Mouse (Mus musculus) layer of hippocampus, adult 18-20 months (tissue): ENCODE data around the gene Kctd2. TPM values are rescaled to one million over a fixed set of nuclear protein-coding genes. Genes with fewer than 3 reads are reported as not detected.

ENCODE experiments used
- DNase-seq, 2 experiments: peaks; one replicate each; pipeline ENCODE4 v3.0.0; 2022; ENCODE audit warnings: low spot score in 2 of 2
- total RNA-seq, 2 experiments: library from RNA; stranded (reverse); gene quantifications; 2 replicates each; pipeline ENCODE4 v1.2.3; 2021

The Kctd2 gene
- total RNA-seq, 2 experiments from 2014 or later, result 81.5 to 82.2 TPM

DNA sequence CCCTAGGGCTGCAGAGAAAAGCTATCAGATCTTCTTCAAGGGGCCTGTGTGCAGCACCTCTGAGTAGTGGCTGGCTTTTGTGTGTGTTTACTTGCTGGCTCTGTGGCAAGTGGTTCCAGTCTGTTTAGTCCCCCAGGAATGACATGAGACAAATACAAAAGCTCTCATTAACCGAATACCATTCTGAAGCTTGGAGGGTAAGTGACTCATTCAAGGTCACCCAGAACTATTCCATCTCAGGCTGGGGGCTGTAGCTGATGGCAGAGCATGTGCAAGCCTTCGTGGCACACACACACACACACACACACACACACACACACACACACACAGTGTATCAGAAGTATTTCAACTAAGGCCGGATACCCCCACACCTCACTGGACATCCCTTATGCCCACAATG is 19.8 kb upstream of the Kctd2 start:
- no peak for DNase-seq

DNA sequence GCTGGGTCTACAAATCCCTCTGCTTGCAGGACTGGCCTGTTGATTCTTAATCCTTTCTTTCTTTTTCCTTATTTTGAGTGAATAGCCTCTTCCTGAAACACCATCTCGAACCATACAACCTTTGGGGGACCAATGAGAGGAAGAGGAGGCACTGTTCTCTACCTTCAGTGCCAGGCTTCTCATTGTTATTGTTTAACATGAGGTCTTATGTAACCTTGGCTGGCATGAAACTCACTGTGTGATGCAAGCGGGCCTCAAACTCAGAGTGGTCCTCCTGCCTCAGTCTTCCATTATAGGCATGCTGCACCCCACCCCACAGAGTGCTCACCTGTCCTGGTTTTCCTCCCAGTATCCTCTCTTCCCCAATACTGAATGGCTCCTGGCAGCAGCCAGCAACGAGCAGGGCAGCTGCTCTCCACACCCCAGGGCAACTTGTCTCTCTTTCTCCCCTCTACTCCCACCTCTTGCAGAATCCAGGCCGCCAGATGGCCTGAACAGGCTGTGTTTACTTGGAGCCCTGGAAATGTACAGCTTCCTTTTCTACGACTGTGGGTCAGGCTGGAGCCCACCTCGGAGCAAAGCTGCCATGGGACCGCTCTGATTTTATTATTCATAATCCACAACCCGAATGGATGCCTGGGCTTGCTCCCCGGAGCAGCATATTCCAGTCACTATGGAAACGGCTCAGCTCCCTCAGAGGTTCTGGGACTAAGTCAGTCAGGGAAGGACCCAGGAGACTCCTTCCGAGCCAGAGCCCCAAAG is 19.1 kb upstream of the Kctd2 start:
- DNase-seq, result peak; percentile 60 to 83

DNA sequence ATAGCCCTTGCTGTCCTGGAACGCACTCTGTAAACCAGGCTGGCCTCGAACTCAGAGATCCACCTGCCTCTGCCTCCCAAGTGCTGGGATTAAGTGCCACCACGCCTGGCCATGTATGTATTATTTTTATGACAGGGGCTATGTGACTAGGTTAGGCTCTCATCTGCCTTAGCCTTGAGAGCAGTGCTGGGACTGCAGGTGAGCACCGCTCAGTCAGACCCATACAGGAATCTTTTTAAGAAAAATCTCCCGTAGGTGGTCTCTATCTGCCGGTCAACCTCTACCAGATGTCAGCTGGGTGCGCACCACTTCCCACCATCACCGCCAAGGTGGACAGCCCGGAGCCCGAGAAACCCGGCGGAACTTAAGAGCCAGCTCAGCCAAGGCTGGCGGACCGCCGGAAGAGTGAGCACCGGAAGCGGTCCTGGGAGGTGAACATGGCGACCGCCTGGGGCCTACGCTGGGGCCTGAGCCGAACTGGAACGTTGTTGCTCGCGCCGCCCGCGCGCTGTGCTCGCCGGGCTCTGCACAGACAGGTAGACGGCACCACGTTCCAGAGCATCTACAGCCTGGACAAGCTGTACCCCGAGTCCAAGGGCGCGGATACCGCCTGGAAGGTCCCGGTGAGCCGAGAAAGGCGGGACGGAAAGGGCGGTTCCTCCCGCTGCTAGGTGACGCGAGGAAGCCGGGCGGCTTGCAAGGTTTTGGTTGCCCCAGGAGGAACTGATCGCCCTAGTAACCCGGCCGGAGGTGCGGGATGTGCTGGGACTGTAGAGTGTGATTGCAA is 16.4 kb upstream of the Kctd2 start, which contains the start of gene Mrpl58:
Gene Mrpl58 (plus strand): TSS at position 415 of the 787 bp plus-strand sequence.
- peak; percentile 82 to 89 for DNase-seq

DNA sequence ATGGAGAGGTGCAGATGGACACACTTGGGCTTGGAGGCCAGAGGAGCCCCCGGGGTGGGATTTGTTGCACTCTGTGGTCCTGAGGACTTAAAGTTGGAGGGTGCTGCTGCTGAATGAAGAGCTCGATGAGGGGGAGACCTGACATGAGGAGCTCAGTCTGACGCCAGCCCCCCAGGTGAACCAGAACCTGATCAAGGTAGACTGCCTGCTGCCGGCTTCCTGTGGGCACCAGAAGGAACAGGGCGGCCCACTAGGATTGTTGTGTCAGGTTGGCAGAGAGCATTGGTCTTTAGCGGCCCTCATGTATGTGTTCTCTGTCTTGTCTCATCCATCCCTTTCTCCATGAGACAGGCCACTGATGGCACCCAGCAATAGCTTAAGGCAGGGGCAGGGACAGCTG is 14.2 kb upstream of the Kctd2 start:
- no peak for DNase-seq

- DNase-seq, result peak in 1 of 2 experiments; percentile 36
These were observed 13.0 kb upstream of the Kctd2 start for GRCm38 (mm10) chr11:115406858-115407401.

DNA sequence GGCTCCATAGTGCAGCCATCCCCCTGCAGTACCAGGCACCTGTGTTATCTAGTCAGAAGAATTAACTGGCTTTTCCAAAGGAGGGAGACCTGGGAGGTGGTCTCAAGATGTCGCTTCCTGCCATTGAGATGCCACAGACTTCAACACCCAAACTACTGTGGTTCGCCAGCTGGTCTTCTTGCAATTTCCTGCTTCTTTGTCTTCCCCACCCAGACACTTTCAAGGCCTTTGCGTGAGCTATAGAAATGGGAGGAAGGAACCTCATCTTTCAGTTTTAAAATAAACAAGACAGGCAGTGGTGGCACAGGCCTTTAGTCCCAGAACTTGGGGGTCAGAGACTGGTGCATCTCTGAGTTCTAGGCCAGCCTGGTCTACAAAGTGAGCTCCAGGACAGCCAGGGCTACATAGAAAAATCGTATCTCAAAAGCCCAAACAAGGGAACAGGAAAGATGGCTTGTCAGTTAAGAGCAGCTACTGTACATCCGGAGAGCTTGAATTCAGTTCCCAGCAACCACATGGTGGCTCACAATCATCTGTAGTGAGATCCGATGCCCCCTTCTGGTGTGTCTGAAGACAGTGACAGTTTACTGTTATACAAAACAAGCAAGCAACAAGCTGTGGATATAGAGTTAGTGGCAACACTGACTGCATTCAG is 11.5 kb upstream of the Kctd2 start:
- no peak for DNase-seq

- DNase-seq, result no peak
These were observed 10.4 kb upstream of the Kctd2 start for GRCm38 (mm10) chr11:115409556-115409955.

DNA sequence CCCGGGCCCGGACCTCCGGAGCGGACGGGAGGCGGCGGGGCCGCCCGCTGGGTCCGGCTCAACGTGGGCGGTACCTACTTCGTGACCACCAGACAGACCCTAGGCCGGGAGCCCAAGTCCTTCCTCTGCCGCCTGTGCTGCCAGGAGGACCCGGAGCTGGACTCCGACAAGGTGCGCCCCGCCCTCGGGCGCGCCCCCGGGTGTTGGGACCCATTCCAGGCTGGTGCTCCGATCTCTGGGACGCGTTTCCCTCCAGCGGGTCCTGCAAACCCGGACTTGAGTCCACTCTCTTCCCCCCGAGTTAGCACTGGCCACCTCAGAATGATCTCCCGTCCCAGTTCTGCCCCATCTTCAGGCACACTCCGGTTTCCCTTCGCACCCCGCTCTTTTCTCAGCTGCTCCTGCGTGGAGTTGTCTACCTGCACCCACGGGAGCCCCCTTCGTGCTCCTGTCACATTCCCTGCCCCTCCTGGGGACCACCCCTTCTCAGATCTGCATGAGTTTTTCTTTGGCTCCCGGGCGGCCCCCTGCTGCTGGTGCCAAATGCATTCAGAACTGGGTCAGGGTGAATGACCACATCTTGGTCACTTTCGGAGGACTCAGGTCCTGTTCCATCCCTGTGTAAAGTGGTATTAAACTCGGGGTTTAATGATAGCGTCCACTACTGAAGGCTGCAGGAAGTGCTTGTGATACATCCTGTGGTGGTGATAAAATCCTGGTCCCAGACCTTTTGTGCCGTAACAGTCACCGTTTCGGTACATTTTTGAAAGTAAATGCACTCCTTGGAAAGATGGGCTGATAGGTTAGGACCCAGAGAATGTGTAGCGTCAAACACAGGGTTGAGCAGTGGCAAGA is 635 bp downstream of the Kctd2 start:
- DNase-seq, result peak in 1 of 2 experiments; percentile 40

- no peak for DNase-seq
These were observed 1.4 kb downstream of the Kctd2 start for GRCm38 (mm10) chr11:115421328-115421727.

DNA sequence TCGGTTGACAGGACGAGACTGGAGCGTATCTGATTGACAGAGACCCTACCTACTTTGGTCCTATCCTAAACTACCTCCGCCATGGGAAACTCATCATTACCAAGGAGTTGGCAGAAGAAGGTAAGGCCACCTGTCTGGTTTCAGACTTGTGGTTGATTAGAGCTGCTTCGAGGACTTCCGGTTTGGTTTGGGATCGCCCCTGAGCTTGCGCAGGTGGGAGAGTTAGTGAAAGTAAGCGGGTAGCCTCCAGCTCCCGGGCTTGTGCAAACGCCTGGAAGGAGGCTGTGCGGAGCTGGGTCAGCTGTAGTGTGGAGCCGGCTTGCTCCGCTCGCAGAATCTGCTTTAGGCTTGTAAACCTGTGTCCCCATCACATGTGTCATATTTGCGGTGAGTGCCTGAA is 2.0 kb downstream of the Kctd2 start:
- DNase-seq, result no peak

DNA sequence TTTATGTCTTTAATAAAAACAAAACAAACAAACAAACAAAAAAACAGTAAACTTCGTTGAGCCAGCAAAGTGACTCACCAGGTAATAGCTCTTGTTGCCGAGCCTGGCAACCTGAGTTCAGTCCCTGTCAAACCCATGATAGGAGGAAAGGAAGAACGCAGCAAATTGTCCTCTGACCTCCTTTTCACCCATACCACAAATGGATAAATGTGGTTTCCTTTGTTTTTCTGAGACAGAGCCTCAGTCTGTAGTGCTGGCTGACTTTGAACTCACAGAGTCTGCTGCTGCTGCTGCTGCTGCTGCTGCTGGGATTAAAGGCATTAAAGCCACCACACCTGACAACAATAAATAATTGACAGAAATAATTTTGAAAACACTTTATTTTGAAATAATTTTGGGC is 3.2 kb downstream of the Kctd2 start:
- DNase-seq, result no peak

GRCm38 (mm10) chr11:115424666-115425065 is 4.7 kb downstream of the Kctd2 start:
- DNase-seq, result no peak

DNA sequence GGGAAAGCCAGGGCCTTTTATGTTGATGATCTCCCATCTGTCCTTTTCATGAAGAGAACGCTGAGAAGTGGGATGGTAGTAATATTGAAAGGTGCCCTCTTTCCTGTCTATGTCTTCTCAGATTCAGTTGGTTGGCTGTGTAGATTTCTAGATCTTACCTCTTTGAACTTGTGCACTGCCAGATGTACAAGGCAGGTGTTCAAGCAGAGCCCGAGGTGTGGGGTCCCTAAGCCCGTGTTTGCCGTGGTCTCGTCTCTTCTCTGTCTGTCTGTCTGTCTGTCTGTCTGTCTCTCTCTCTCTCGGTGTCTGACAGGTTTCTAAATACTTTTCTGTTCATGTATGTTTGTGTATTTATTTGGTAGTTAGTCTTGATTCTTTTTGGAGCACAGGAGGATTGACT is 5.7 kb downstream of the Kctd2 start:
- no peak for DNase-seq

- DNase-seq, result peak; percentile 66 to 86
These were observed 7.8 kb downstream of the Kctd2 start for GRCm38 (mm10) chr11:115427482-115428331.

- no peak for DNase-seq
These were observed 9.4 kb downstream of the Kctd2 start for GRCm38 (mm10) chr11:115429307-115429706.

- DNase-seq, result no peak
These were observed 10.6 kb downstream of the Kctd2 start for GRCm38 (mm10) chr11:115430561-115430960.

- no peak for DNase-seq
These were observed 12.9 kb downstream of the Kctd2 start for GRCm38 (mm10) chr11:115432814-115433213.

GRCm38 (mm10) chr11:115433342-115433741 is 13.4 kb downstream of the Kctd2 start:
- DNase-seq, result no peak

GRCm38 (mm10) chr11:115435596-115436337 is 15.8 kb downstream of the Kctd2 start:
- DNase-seq, result no peak
